Mouse (Mus musculus) E14TG2a.4 (cell line): ENCODE data around the gene Nkx6-2.

Experiments
- CTCF ChIP-seq: conservative IDR thresholded peaks from 2 replicates; pipeline ENCODE4 v1.5.1; 2014; ENCODE audit warnings: low read length
- NANOG ChIP-seq: IDR thresholded peaks from 2 replicates; pipeline ENCODE4 v1.6.1; 2014; ENCODE audit warnings: borderline replicate concordance, low read length, mixed read lengths

GRCm38 (mm10) chr7:139551519-139551918 lies 31.1 kb downstream of the Nkx6-2 start:
- TF ChIP-seq CTCF (no peak), NANOG (no peak)
